Mouse (Mus musculus) fat pad, adult 2 months (tissue): ENCODE measurements at regions not wholly inside any gene's neighbourhood (a gene's known extent, or its start where the extent isn't known, plus 50 kb on each side); places are given as distances from the start of the nearest gene placed in this dataset.

Source experiments
- DNase-seq: peaks from one replicate; pipeline ENCODE4 v3.0.0-alpha.2; 2011; ENCODE audit warnings: low read depth, low spot score; ENCODE audit errors: extremely low read depth

GRCm38 (mm10) chr11:19641153-19641552, 283.0 kb upstream of the Spred2 start:
- DNase-seq = no peak

GRCm38 (mm10) chr11:19644116-19644795, 279.9 kb upstream of the Spred2 start:
- no peak for DNase-seq

- DNase-seq = no peak
Observed at GRCm38 (mm10) chr11:19645106-19645505, 279.1 kb upstream of the Spred2 start.

GRCm38 (mm10) chr11:19651522-19651921, 272.7 kb upstream of the Spred2 start:
- no peak for DNase-seq

- DNase-seq = no peak
Observed at GRCm38 (mm10) chr11:19651929-19652328, 272.2 kb upstream of the Spred2 start.

GRCm38 (mm10) chr11:19659511-19659910, 264.7 kb upstream of the Spred2 start:
- DNase-seq = no peak

- DNase-seq = peak; percentile 10
Observed at GRCm38 (mm10) chr11:19666732-19667131, 257.4 kb upstream of the Spred2 start.

- no peak for DNase-seq
Observed at GRCm38 (mm10) chr11:19670853-19671530, 253.2 kb upstream of the Spred2 start.

- no peak for DNase-seq
Observed at GRCm38 (mm10) chr11:19673012-19673411, 251.2 kb upstream of the Spred2 start.

GRCm38 (mm10) chr11:19676514-19676913, 247.7 kb upstream of the Spred2 start:
- DNase-seq = no peak

- no peak for DNase-seq
Observed at GRCm38 (mm10) chr11:19679041-19679440, 245.1 kb upstream of the Spred2 start.

- DNase-seq = no peak
Observed at GRCm38 (mm10) chr11:19679669-19680068, 244.5 kb upstream of the Spred2 start.

GRCm38 (mm10) chr11:19701198-19701597, 223.0 kb upstream of the Spred2 start:
- DNase-seq = no peak

- DNase-seq = no peak
Observed at GRCm38 (mm10) chr11:19708821-19709220, 215.4 kb upstream of the Spred2 start.

- DNase-seq = no peak
Observed at GRCm38 (mm10) chr11:19709337-19709736, 214.8 kb upstream of the Spred2 start.

- DNase-seq = peak; percentile 59
Observed at GRCm38 (mm10) chr11:19713091-19713490, 211.1 kb upstream of the Spred2 start.

GRCm38 (mm10) chr11:19713597-19713996, 210.6 kb upstream of the Spred2 start:
- no peak for DNase-seq

GRCm38 (mm10) chr11:19714211-19714610, 210.0 kb upstream of the Spred2 start:
- no peak for DNase-seq

- DNase-seq = no peak
Observed at GRCm38 (mm10) chr11:19714888-19715595, 209.1 kb upstream of the Spred2 start.

GRCm38 (mm10) chr11:19718165-19718564, 206.0 kb upstream of the Spred2 start:
- DNase-seq = no peak

- no peak for DNase-seq
Observed at GRCm38 (mm10) chr11:19729031-19729430, 195.1 kb upstream of the Spred2 start.

- DNase-seq = no peak
Observed at GRCm38 (mm10) chr11:19730747-19731146, 193.4 kb upstream of the Spred2 start.
